Comparison of ENCODE assay signal across 29 mouse cellular contexts in the genomic region with DNA sequence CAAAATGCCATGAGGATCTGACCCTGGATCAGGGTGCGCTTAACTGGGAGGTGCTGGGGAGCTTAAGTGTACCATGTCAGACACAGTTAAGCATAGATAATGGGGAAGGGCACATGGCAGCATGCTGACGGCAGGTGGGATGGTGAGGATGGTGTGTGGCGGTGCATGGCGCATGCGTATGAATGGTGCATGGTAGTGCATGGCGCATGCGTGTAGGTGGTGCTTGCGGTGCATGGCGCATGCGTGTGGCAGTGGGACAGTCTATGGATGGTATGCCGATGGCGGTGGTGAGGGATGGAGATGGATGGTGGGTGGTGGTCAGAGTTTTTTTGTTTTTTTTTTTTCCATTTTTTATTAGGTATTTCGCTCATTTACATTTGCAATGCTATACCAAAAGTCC. TPM values are rescaled to one million over a fixed set of nuclear protein-coding genes. Genes with fewer than 3 reads are reported as not detected.
A peak's percentile ranks its signal among the peaks of the same experiment; 100 is the strongest.
DNase-seq lines count a peak whose midpoint lies in the region; ATAC-seq and TF ChIP-seq lines count a peak whose summit lies in the region.
"Had no signal": no experiment of that assay in that cellular context is flagged by ENCODE, and none has a peak within 500 bp of the region (broad histone marks: within the 10 kb centered on the region; RNA-seq: fewer than 3 reads in every experiment).

No protein-coding gene starts in this region.

- H3K4me3 ChIP-seq in midbrain, embryonic 10.5 days: no peak overlapping the region
- H3K4me3 ChIP-seq in midbrain, embryonic 11.5 days (ENCODE audit: low read depth, low read length): no peak overlapping the region
- no peak overlapping the region for H3K4me3 ChIP-seq in neural tube, embryonic 13.5 days
- no peak overlapping the region for H3K4me3 ChIP-seq in neural tube, embryonic 15.5 days (replicated peaks)
- H3K4me3 ChIP-seq in gastrocnemius, adult 2 months: no peak overlapping the region
- H3K4me3 ChIP-seq: erythroblast, embryonic 14.5 days; heart, embryonic 13.5 days; layer of hippocampus, adult 2 months; left cerebral cortex, adult 2 months; limb, embryonic 13.5 days had no signal

- peaks cover 69% of the 10 kb centered on the region for H3K4me1 ChIP-seq in midbrain, embryonic 10.5 days
- H3K4me1 ChIP-seq in midbrain, embryonic 11.5 days (ENCODE audit: control insufficient read depth, insufficient read depth, low read length): peaks cover 15% of the 10 kb centered on the region
- peaks cover 78% of the 10 kb centered on the region for H3K4me1 ChIP-seq in neural tube, embryonic 13.5 days (replicated peaks)
- peaks cover 27% of the 10 kb centered on the region for H3K4me1 ChIP-seq in neural tube, embryonic 15.5 days

- intact Hi-C loops in gastrocnemius, adult 2 months (cut with DNase I): no loop called here

- no peak for ATAC-seq in midbrain, embryonic 11.5 days (ENCODE audit: low FRiP score)
- no peak for ATAC-seq in neural tube, embryonic 13.5 days (ENCODE audit: low read depth)
- no peak for ATAC-seq in neural tube, embryonic 15.5 days (ENCODE audit: low FRiP score)
- ATAC-seq: CD4-positive, CD25-positive, alpha-beta regulatory T cell, adult 4 months; forebrain, embryonic 16.5 days; Patski had no signal

- no peak for TF ChIP-seq CTCF in gastrocnemius, adult 2 months (IDR thresholded peaks at IDR 0.05)

- WGBS in midbrain, embryonic 10.5 days: 96% methylated on average over 13 of the region's 13 CpGs
- 96% methylated on average over 13 of the region's 13 CpGs for WGBS in midbrain, embryonic 11.5 days
- WGBS in neural tube, embryonic 13.5 days: 95% methylated on average over 13 of the region's 13 CpGs
- 94% methylated on average over 13 of the region's 13 CpGs for WGBS in neural tube, embryonic 15.5 days

- H3K36me3 ChIP-seq in midbrain, embryonic 10.5 days: no peaks in the 10 kb centered on the region
- no peaks in the 10 kb centered on the region for H3K36me3 ChIP-seq in midbrain, embryonic 11.5 days (ENCODE audit: control insufficient read depth, insufficient read depth, low read length)
- no peaks in the 10 kb centered on the region for H3K36me3 ChIP-seq in neural tube, embryonic 13.5 days
- no peaks in the 10 kb centered on the region for H3K36me3 ChIP-seq in neural tube, embryonic 15.5 days
- H3K36me3 ChIP-seq: heart, embryonic 13.5 days; limb, embryonic 13.5 days had no signal

- H3K27me3 ChIP-seq in midbrain, embryonic 10.5 days (ENCODE audit: low read depth, poor library complexity, severe bottlenecking): no peaks in the 10 kb centered on the region
- H3K27me3 ChIP-seq in midbrain, embryonic 11.5 days (ENCODE audit: control insufficient read depth, insufficient read depth, low read length): no peaks in the 10 kb centered on the region
- no peaks in the 10 kb centered on the region for H3K27me3 ChIP-seq in neural tube, embryonic 13.5 days
- no peaks in the 10 kb centered on the region for H3K27me3 ChIP-seq in neural tube, embryonic 15.5 days (replicated peaks)
- H3K27me3 ChIP-seq: Patski had no signal

- 0 out of 2 replicates have a peak overlapping the region, but pooled peaks have one; percentile 56 for H3K27ac ChIP-seq in midbrain, embryonic 10.5 days (replicated peaks)
- H3K27ac ChIP-seq in midbrain, embryonic 11.5 days (ENCODE audit: low read depth, low read length): no peak overlapping the region
- H3K27ac ChIP-seq in neural tube, embryonic 13.5 days (replicated peaks): peak overlapping the region; percentile 81
- H3K27ac ChIP-seq in neural tube, embryonic 15.5 days (replicated peaks): no peak overlapping the region
- no peak overlapping the region for H3K27ac ChIP-seq in gastrocnemius, adult 2 months
- H3K27ac ChIP-seq: heart, embryonic 13.5 days; layer of hippocampus, adult 2 months; left cerebral cortex, adult 2 months; limb, embryonic 13.5 days had no signal

- H3K4me2 ChIP-seq in midbrain, embryonic 11.5 days: no peak overlapping the region
- H3K4me2 ChIP-seq in neural tube, embryonic 13.5 days: no peak overlapping the region
- no peak overlapping the region for H3K4me2 ChIP-seq in neural tube, embryonic 15.5 days
- H3K4me2 ChIP-seq: heart, embryonic 13.5 days; limb, embryonic 13.5 days; liver, embryonic 11.5 days had no signal

- H3K9ac ChIP-seq in midbrain, embryonic 11.5 days (ENCODE audit: low read length): no peak overlapping the region
- no peak overlapping the region for H3K9ac ChIP-seq in neural tube, embryonic 13.5 days
- no peak overlapping the region for H3K9ac ChIP-seq in neural tube, embryonic 15.5 days (replicated peaks)
- H3K9ac ChIP-seq: heart, embryonic 13.5 days; limb, embryonic 13.5 days had no signal

- DNase-seq in midbrain, embryonic 10.5 days (ENCODE audit: low spot score): no peak
- DNase-seq in midbrain, embryonic 11.5 days (ENCODE audit: low spot score, missing footprints): no peak
- DNase-seq in R1 (ENCODE audit: low read depth, low spot score): peak; percentile 69
- no peak for DNase-seq in frontal cortex, postnatal 25 days (ENCODE audit: low spot score in 2 of 2)
- no peak for DNase-seq in gastrocnemius, adult 2 months
- DNase-seq: adrenal gland, postnatal 25 days; cerebellum, adult 11-12 months; cerebellum, postnatal 10 days; gastrocnemius, postnatal 10 days; heart, postnatal 10 days; kidney, adult 2 months; kidney, postnatal 36 days; lung, postnatal 36 days; retina, postnatal 1 day; right cerebral cortex, postnatal 14 days; thymus, postnatal 14 days had no signal

- no peaks in the 10 kb centered on the region for H3K9me3 ChIP-seq in midbrain, embryonic 10.5 days (replicated peaks)
- H3K9me3 ChIP-seq in midbrain, embryonic 11.5 days (ENCODE audit: control insufficient read depth, low read length): no peaks in the 10 kb centered on the region
- H3K9me3 ChIP-seq in neural tube, embryonic 13.5 days: no peaks in the 10 kb centered on the region
- no peaks in the 10 kb centered on the region for H3K9me3 ChIP-seq in neural tube, embryonic 15.5 days (replicated peaks)
- H3K9me3 ChIP-seq: heart, embryonic 13.5 days; limb, embryonic 13.5 days had no signal

RNA-seq across cellular contexts. Expression of a gene that starts 37.4 kb away (rescaled TPM):
- polyA plus RNA-seq in midbrain, embryonic 10.5 days (2016; fragmentation: Nextera tagmentation; extraction: Ambion mirVana): 36.8 and 44.6 TPM in 2 replicates
- 13.6 and 15.9 TPM in 2 replicates for polyA plus RNA-seq in midbrain, embryonic 11.5 days (2014; fragmentation: Nextera tagmentation; extraction: Ambion mirVana)
- 38.3 and 39.6 TPM in 2 replicates for polyA plus RNA-seq in neural tube, embryonic 13.5 days (2015; fragmentation: Nextera tagmentation; extraction: Ambion mirVana)
- polyA plus RNA-seq in neural tube, embryonic 15.5 days (2015; fragmentation: Nextera tagmentation; extraction: Ambion mirVana): 26.0 and 26.9 TPM in 2 replicates
- total RNA-seq in gastrocnemius, adult 2 months (2021): 10 to 100 TPM; 41.4 to 47.1 TPM
- total RNA-seq: common myeloid progenitor, adult 5-6 weeks; megakaryocyte-erythroid progenitor cell, adult 5-6 weeks had no signal
- polyA plus RNA-seq: CD4-positive, CD25-positive, alpha-beta regulatory T cell, adult 4 months; erythroblast, embryonic 14.5 days had no signal

Comparison
In these comparisons a context has a peak if more than half of its experiments do, and no peak if none do; other contexts are left out.
1. H3K27ac ChIP-seq: peak in midbrain, embryonic 10.5 days (single experiment) and neural tube, embryonic 13.5 days (single experiment); none in midbrain, embryonic 11.5 days (single experiment), neural tube, embryonic 15.5 days (single experiment) and gastrocnemius, adult 2 months (single experiment).